Mouse (Mus musculus) hindbrain, postnatal 0 days (tissue): ENCODE results near the gene Ppm1a. TPM values are rescaled to one million over a fixed set of nuclear protein-coding genes. Genes with fewer than 3 reads are reported as not detected.
A peak's percentile ranks its signal among the peaks of the same experiment; 100 is the strongest.

ENCODE experiments used
- ATAC-seq: fragments of 200-750 bp; cut with Nextera tagmentation; 2 replicates; pipeline ENCODE4 v1.8.0; 2017; ENCODE audit warnings: mild to moderate bottlenecking, moderate TSS enrichment, moderate library complexity
- DNase-seq: peaks from one replicate; pipeline ENCODE4 v3.0.0-alpha.2; 2015; ENCODE audit warnings: low spot score
- H3K27ac ChIP-seq: fragments of 300-500 bp; sonication (generic); 2 replicates; pipeline ENCODE4 v1.5.1; 2014; ENCODE audit warnings: mild to moderate bottlenecking
- H3K27me3 ChIP-seq: fragments of 300-500 bp; sonication (generic); 2 replicates; pipeline ENCODE4 v1.6.1; 2014; ENCODE audit warnings: low read length, mixed read lengths; ENCODE audit not compliant: insufficient read depth
- H3K36me3 ChIP-seq: fragments of 300-500 bp; sonication (generic); 2 replicates; pipeline ENCODE4 v1.6.1; 2014; ENCODE audit warnings: low read length, mixed read lengths; ENCODE audit not compliant: insufficient read depth
- H3K4me1 ChIP-seq: fragments of 300-500 bp; sonication (generic); 2 replicates; pipeline ENCODE4 v1.6.1; 2014; ENCODE audit warnings: antibody characterized with exemption, low read length, mixed read lengths; ENCODE audit not compliant: insufficient read depth
- H3K4me2 ChIP-seq: fragments of 300-500 bp; sonication (generic); 2 replicates; pipeline ENCODE4 v1.6.1; 2014; ENCODE audit warnings: low read depth, mild to moderate bottlenecking, low read length, moderate library complexity, mixed read lengths
- H3K4me3 ChIP-seq: fragments of 300-500 bp; sonication (generic); 2 replicates; pipeline ENCODE4 v1.5.1; 2014; ENCODE audit warnings: low read length
- H3K9ac ChIP-seq: fragments of 300-500 bp; sonication (generic); replicated peaks from 2 replicates; pipeline ENCODE4 v1.6.1; 2014; ENCODE audit warnings: mild to moderate bottlenecking, low read length, moderate library complexity, mixed read lengths
- H3K9me3 ChIP-seq: fragments of 300-500 bp; sonication (generic); 2 replicates; pipeline ENCODE4 v1.6.1; 2016; ENCODE audit warnings: low read length, mixed read lengths
- CTCF ChIP-seq: IDR thresholded peaks from 2 replicates; pipeline ENCODE4 v1.5.1; 2016; ENCODE audit warnings: antibody characterized with exemption, control low read depth, low read depth
- WGBS: fragments of 180-500 bp; shearing (Covaris S2); extraction: QIAGEN DNeasy Blood & Tissue Kit; methylation state at CpG from one replicate; pipeline ENCODE4 v1.1.7; 2014; 5-methylcytosine and 5-hydroxymethylcytosine counted together
- polyA plus RNA-seq: library from polyadenylated mRNA; unstranded; fragments of >200 nt; fragmentation: Nextera tagmentation; extraction: Ambion mirVana; gene quantifications from 2 replicates; pipeline ENCODE4 v1.2.1, GENCODE M21; 2015
- total RNA-seq: library from RNA; depleted of rRNA; stranded (reverse); fragments of >200 nt; gene quantifications from 2 replicates; pipeline ENCODE4 v1.2.3, GENCODE M21; 2014

Ppm1a gene
- total and polyA plus RNA-seq, 2 experiments from 2014 or later: 79.1 to 126 TPM

- DNase-seq (no peak), ATAC-seq (no peak)
- no peak for TF ChIP-seq CTCF
- Histone ChIP-seq H3K27ac (no peak overlapping the region), H3K9me3 (no peaks in the 10 kb centered on the region), H3K4me2 (no peak overlapping the region), H3K4me3 (no peak overlapping the region), H3K9ac (no peak overlapping the region), H3K4me1 (no peaks in the 10 kb centered on the region), H3K36me3 (peaks cover 20% of the 10 kb centered on the region), H3K27me3 (no peaks in the 10 kb centered on the region)
- 94% methylated on average over 6 of the region's 6 CpGs for WGBS
These were observed 28.1 kb downstream of the Ppm1a start for GRCm38 (mm10) chr12:72785183-72785930.

GRCm38 (mm10) chr12:72786551-72786950 lies 29.3 kb downstream of the Ppm1a start:
- Histone ChIP-seq H3K27ac (no peak overlapping the region), H3K9ac (no peak overlapping the region), H3K27me3 (no peaks in the 10 kb centered on the region), H3K4me1 (no peaks in the 10 kb centered on the region), H3K4me2 (no peak overlapping the region), H3K9me3 (no peaks in the 10 kb centered on the region), H3K4me3 (no peak overlapping the region), H3K36me3 (peaks cover 20% of the 10 kb centered on the region)
- DNase-seq (no peak), ATAC-seq (no peak)
- no peak for TF ChIP-seq CTCF
- 94% methylated on average over 5 of the region's 5 CpGs for WGBS

- Histone ChIP-seq H3K9ac (no peak overlapping the region), H3K36me3 (peaks cover 20% of the 10 kb centered on the region), H3K27me3 (no peaks in the 10 kb centered on the region), H3K4me1 (no peaks in the 10 kb centered on the region), H3K9me3 (no peaks in the 10 kb centered on the region), H3K4me3 (no peak overlapping the region), H3K4me2 (no peak overlapping the region), H3K27ac (no peak overlapping the region)
- ATAC-seq: no peak
- WGBS: 86% methylated on average over 4 of the region's 4 CpGs
- DNase-seq: no peak
- no peak for TF ChIP-seq CTCF
These were observed 29.7 kb downstream of the Ppm1a start for GRCm38 (mm10) chr12:72786986-72787385.

- TF ChIP-seq CTCF: peak; percentile 22
- WGBS: 28% methylated on average over 7 of the region's 7 CpGs
- no peaks in the 10 kb centered on the region for H3K9me3 ChIP-seq
- no peak overlapping the region for H3K9ac ChIP-seq
- no peak for ATAC-seq
- H3K36me3 ChIP-seq: peaks cover 16% of the 10 kb centered on the region
- H3K4me3 ChIP-seq: no peak overlapping the region
- H3K27ac ChIP-seq: no peak overlapping the region
- no peaks in the 10 kb centered on the region for H3K4me1 ChIP-seq
- peak; percentile 54 for DNase-seq
- no peaks in the 10 kb centered on the region for H3K27me3 ChIP-seq
- H3K4me2 ChIP-seq: no peak overlapping the region
These were observed 33.3 kb downstream of the Ppm1a start for GRCm38 (mm10) chr12:72790538-72790937.

- H3K36me3 ChIP-seq: peaks cover 11% of the 10 kb centered on the region
- DNase-seq: no peak
- H3K27me3 ChIP-seq: no peaks in the 10 kb centered on the region
- H3K9ac ChIP-seq: no peak overlapping the region
- H3K4me1 ChIP-seq: no peaks in the 10 kb centered on the region
- H3K27ac ChIP-seq: no peak overlapping the region
- ATAC-seq: no peak
- H3K4me3 ChIP-seq: no peak overlapping the region
- 87% methylated on average over 11 of the region's 11 CpGs for WGBS
- no peaks in the 10 kb centered on the region for H3K9me3 ChIP-seq
- TF ChIP-seq CTCF: no peak
- no peak overlapping the region for H3K4me2 ChIP-seq
These were observed 35.3 kb downstream of the Ppm1a start for GRCm38 (mm10) chr12:72792320-72793091.

- H3K4me2 ChIP-seq: no peak overlapping the region
- H3K27me3 ChIP-seq: no peaks in the 10 kb centered on the region
- H3K4me3 ChIP-seq: no peak overlapping the region
- H3K9ac ChIP-seq: no peak overlapping the region
- H3K9me3 ChIP-seq: no peaks in the 10 kb centered on the region
- DNase-seq: peak; percentile 38
- ATAC-seq: no peak
- peaks cover 11% of the 10 kb centered on the region for H3K36me3 ChIP-seq
- H3K4me1 ChIP-seq: no peaks in the 10 kb centered on the region
- H3K27ac ChIP-seq: peak overlapping the region; percentile 6; the same call in 1 of the 2 replicates
- no peak for TF ChIP-seq CTCF
- 67% methylated on average over 8 of the region's 8 CpGs for WGBS
These were observed 36.7 kb downstream of the Ppm1a start for GRCm38 (mm10) chr12:72793983-72794382.
